Mouse (Mus musculus): ENCODE measurements around the gene Rbm47. TPM values are rescaled to one million over a fixed set of nuclear protein-coding genes. Genes with fewer than 3 reads are reported as not detected.
A peak's percentile ranks its signal among the peaks of the same experiment; 100 is the strongest.

The Rbm47 gene
- total RNA-seq, 1 experiment from 2014 or later = 2.7 TPM

DNA sequence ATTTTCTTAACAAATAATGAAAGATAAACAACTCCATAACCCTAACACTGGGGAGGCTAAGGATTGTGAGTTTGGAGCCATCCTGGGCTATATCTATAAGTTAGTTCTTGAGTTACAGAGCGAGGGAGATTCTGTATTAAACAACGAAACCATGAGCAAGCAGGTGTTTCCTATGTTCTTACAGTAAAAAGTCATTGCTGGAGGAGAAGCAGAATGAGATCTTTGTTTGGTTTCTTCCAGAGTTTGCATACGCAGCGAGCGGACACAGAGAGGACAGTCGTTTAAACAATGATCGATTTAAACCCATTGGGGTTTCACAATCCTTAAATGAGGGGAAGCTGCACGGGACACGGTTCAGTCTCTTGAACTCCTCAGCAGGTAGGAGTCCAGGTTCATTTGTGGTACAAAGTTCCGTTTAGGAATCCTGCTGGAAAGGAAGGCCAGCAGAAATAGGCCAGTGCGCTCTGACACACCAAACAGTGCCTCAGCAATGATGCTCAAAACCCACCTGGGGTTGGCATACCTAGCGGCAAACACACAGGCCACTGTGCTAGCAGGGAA is 99.2 kb downstream of the Rbm47 start:
- ATAC-seq (replicated peaks; ENCODE audit: low read depth, poor library complexity, severe bottlenecking) = no peak

DNA sequence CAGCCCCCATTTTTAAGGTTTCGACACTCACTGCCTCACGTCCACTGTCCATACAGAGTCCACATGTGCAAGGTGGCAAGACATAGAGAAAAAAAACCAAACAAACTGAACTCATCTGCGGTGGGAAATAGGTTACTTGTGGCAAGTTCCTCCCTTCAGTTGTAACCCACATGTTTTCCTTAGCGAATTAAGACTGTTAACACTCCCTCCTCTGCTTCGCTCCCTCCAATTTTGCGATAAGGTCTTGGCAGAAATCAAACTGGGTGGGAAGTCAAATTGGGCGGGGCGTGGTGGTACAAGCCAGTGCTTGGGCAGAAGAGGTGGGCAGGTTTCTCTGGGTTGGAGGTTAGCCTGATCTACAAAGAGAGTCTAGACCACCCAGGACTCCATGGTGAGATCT is 101.2 kb downstream of the Rbm47 start:
- peak; percentile 3; the same call in 1 of the 2 replicates for ATAC-seq (replicated peaks; ENCODE audit: low read depth, poor library complexity, severe bottlenecking)

DNA sequence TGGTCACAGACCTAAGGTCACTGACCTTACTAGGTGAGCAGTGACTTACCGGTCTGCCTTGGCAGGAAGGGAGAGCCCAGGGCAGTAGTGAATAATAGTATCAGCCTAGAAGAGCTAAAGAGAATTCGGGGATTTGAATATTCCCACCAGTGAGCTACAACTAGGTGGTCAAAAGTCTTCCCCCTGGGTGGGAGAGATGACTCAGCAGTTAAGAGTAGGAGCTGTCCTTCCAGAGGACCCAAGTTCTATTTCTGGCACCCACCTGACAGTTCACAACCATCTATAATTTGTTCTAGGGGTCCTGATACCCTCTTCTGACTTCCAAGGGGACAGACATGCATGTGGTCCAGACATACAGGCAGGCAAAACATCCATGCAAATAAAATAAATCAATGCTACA is 102.6 kb downstream of the Rbm47 start:
- ATAC-seq (replicated peaks; ENCODE audit: low read depth, poor library complexity, severe bottlenecking) = no peak

DNA sequence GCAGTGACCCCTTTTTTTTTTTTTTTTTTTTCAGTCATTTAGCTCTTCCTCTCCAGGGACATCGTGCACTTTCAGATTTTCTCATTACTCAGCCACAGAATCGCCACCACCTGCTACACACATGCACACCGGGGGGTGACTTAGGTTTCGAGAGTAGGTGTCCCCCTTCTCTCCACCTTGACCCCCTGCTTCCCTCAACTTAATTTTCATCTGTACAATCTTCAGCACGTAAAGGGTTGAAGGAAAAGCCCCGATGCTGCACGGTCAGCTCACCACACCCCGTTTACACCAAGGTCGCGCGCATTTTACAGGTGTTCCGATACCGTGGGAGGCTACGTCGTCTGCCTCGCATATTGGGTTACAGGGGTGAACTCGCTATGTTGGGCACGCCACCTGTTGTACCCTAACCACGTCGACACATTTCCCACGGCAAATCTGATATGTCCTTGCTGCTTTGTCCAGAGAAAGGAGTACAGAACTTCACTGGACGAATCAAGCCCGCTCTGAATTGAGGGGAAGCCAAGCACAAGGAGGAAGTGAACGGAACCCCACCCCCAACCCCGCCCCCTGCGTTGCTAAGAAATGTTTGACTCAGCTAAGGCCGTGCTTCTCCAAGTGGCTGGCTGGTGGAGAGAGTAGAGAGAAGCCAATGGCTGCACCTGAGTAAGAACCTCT is 103.3 kb downstream of the Rbm47 start:
- peak; percentile 62 for ATAC-seq (replicated peaks; ENCODE audit: low read depth, poor library complexity, severe bottlenecking)

- no peak for ATAC-seq (replicated peaks; ENCODE audit: low read depth, poor library complexity, severe bottlenecking)
These were observed 103.8 kb downstream of the Rbm47 start for GRCm38 (mm10) chr5:66069133-66069469.

DNA sequence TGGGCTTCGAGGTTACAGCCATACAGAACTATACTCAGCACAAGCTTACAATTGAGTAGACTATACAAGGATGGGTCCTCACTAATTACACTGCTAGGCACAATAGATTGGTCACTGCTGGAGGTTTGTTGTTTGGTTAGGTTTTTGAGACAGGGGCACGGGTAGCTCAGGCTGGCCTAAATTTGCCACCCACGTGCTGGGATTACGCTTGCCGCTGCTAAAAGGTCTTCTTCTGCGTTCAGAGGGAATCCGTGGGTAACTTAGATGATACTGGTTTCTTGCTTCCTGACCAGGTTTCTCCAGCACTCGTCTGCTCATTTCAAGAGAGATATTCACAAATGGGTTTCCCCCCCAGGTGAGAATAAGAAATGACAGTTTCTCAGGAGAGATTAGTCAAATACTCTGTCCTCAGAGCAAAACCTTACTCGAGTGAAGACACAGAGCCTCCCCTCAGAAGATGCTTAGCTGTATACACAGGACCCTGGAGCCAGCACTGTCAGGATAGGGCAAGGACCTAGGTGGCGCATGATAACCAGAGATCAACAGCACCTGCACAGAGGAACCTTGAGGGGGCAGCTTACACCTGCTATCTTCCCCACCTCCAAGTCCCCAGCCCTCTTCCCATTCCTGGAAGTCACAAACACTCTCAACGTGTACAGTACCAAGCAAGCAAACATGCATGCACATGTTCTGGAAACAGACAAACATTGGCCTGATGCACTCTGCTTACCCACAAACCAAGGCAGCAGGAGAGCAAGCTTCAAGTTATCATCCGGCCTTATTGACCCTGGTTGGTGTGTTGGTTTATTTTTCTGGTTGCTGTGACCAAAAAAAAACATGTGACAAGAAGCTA is 104.6 kb downstream of the Rbm47 start:
- ATAC-seq (replicated peaks; ENCODE audit: low read depth, poor library complexity, severe bottlenecking) = no peak

- peak; percentile 49 for ATAC-seq (replicated peaks; ENCODE audit: low read depth, poor library complexity, severe bottlenecking)
These were observed 105.7 kb downstream of the Rbm47 start for GRCm38 (mm10) chr5:66067219-66067618.

DNA sequence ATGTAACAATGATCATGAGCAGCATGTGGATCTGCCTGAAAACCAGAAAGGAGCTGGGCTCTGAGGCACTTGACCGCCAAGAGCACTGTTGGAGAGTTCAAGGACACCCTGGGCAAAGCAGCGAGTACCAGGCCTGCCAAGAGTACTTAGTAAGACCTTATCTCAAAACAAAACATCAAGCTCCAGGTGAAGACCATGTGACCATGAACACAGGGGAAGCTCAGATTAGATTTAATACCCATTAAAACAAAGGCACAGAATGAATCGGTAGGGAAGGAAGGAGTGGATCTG is 110.0 kb downstream of the Rbm47 start:
- no peak for ATAC-seq (replicated peaks; ENCODE audit: low read depth, poor library complexity, severe bottlenecking)

DNA sequence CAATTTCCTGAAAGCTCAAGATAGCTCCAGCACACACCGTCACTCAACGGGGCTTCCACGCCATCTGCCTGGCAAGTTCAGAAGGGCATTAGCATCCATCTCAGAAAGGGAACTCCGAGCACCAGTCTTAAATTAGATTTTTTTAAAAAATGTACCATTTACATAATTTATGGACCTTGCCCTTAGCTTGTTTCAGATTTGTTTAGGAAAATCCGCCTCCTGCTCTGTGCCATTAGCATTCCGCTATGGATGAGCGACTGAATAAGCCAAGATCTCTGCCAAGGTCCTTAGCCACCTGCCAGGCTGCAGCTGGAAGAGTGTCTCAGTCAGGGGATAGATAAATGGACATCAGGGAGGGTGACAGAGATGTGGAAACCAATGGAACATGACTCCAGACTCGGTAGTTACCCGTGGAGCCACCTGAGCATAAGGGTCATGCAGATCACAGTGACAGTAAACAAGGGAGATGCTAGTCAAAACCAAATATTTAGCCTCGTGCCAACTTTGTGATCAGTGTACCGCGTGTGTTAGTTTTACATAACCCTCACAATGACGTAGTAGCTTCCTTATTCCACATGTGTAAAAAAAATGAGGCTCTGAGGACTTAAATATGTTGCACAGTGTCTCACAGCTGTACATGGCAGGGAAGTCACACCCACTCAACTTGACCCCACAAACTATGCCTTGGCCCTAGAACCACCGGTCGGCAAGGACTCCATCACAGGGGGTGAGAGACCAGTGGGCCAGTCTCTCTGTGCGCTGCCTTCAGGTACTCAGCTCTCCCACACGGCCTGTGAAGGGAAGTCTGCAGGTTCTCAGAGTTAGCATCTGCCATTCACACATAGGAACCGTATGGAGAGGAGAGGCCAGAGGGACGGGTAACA is 110.6 kb downstream of the Rbm47 start:
- no peak for ATAC-seq (replicated peaks; ENCODE audit: low read depth, poor library complexity, severe bottlenecking)

DNA sequence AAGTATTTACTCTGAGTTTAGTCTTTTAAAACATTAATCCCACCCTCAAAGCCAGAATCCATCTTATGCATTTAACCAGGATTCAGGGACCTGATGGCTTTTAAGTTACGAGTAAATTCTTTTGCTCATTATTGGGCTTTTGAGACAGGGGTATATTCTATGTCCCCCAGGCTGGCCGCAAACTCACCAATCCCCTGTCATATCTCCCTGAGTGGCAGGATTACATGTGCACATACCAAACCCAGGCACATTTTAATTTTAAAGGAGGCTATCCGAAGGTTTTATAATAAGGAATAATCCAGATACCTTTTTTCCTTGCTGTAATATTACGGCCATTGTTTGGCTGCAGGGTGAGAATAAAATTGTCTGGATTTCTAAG is 111.3 kb downstream of the Rbm47 start:
- ATAC-seq (replicated peaks; ENCODE audit: low read depth, poor library complexity, severe bottlenecking) = no peak

- no peak for ATAC-seq (replicated peaks; ENCODE audit: low read depth, poor library complexity, severe bottlenecking)
These were observed 114.1 kb downstream of the Rbm47 start for GRCm38 (mm10) chr5:66058844-66059243.

- no peak for ATAC-seq (replicated peaks; ENCODE audit: low read depth, poor library complexity, severe bottlenecking)
These were observed 116.2 kb downstream of the Rbm47 start for GRCm38 (mm10) chr5:66056680-66057079.

GRCm38 (mm10) chr5:66054394-66054793 is 118.5 kb downstream of the Rbm47 start:
- ATAC-seq (replicated peaks; ENCODE audit: low read depth, poor library complexity, severe bottlenecking) = no peak

DNA sequence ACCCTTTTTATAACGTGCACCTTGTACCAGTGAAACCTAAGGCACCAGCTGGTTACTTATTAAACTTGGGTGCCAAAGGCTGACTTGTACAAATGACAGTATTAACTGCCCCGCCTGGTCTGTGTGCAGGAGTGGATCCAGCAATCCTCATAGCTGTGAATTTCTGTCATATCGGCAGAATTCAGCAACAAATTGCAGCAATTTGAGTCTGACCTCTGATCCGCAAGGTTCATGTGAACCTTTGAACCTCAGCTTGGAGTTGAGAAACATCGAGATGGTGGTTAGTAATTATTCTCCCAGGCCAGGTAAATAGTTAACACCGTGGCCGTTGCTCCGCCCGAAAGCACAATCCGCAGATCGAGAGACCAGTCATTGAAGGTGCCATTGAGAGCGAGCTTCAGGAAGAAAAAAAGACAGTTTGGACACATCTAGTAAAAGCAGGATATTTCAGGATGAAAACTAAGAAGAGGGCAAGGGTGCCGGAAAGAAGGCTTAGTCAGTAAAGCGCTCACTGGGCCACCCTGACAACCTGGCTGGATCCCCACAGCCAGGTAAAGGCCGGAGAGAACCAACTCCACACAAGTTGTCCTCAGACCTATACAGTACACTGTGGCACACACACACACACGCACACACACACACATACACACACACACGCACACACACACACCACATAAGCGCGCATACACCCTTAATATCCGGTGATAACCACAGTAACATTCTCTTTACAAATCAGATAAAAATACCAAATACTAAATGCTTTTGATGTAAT is 120.0 kb downstream of the Rbm47 start:
- ATAC-seq (replicated peaks; ENCODE audit: low read depth, poor library complexity, severe bottlenecking) = no peak

DNA sequence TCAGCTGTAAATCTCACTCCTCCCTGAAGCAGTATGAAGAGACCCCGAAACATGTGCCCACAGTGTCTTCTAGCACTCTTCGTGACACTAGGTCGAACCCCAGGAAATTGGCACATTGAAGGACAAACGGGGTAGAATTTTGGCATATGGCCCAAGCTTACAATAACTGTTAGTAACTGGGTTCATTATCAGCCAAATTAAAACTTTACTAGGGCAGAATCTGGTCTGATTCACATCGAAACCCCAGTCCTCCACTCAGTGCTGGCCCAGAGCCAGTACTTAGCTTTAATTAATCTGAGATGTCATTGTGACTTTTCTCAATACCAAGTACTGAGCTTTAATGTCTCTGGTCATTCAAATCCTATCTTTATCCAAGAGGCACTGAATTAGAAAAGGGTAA is 122.1 kb downstream of the Rbm47 start:
- ATAC-seq (replicated peaks; ENCODE audit: low read depth, poor library complexity, severe bottlenecking) = no peak

DNA sequence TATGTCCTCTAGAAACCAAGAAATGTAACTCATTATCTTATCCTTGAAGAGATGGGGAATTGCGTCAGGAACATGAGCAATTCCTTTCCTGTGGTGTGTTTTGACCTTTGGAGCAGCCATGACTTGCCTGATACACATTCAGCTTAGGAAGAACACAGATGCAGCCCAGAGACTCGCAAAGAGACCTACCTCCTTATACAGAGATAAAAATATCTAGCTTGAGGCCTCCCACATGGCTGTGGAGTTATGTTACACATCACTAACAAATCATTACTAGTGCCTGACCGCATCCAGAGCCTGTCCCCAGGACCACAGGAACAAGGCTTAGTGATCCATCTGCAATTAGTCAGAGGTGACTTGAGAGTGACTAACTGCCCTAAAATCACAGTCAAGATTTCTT is 126.6 kb downstream of the Rbm47 start:
- no peak for ATAC-seq (replicated peaks; ENCODE audit: low read depth, poor library complexity, severe bottlenecking)

GRCm38 (mm10) chr5:66043897-66044296 is 129.0 kb downstream of the Rbm47 start:
- ATAC-seq (replicated peaks; ENCODE audit: low read depth, poor library complexity, severe bottlenecking) = no peak

- no peak for ATAC-seq (replicated peaks; ENCODE audit: low read depth, poor library complexity, severe bottlenecking)
These were observed 130.1 kb downstream of the Rbm47 start for GRCm38 (mm10) chr5:66042651-66043340.

DNA sequence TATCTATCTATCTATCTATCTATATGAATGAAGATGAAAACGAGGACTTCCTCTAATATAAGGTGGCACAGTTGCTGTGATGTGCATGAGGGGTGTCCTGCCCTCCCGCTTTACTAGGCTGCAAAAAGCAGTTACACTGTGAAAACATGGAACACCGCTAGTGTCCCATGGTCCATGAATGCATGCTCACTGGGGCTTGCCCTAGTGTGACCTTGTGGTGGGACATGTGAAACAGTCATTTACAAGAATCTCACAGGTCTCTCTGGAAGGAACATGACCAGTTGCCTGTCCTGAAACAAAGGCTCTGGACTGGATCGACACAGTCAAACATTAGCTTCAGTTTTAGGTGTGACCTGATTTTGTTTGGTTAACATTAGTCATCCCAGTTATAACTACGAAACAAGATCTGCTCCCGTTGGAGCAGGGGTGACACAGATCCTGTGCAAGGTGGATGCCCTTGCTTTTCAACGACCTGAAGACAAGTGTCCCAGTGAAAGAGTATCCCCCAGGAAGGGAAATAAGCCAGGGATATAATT is 132.1 kb downstream of the Rbm47 start:
- no peak for ATAC-seq (replicated peaks; ENCODE audit: low read depth, poor library complexity, severe bottlenecking)
